Mouse (Mus musculus): ENCODE data around the gene Trpm8.

GRCm38 (mm10) chr1:88437206-88438126, 160.0 kb downstream of the Trpm8 start:
- TF ChIP-seq CTCF (IDR thresholded peaks at IDR 0.05; ENCODE audit: extremely low read depth, insufficient read depth, insufficient read length, insufficient replicate concordance): no peak
- no peak for TF ChIP-seq POLR2A (IDR thresholded peaks at IDR 0.05; ENCODE audit: low read depth, low read length)

All from spleen, adult 2 months (tissue).